Mouse (Mus musculus) cortical plate, adult 2 months (tissue): Measurements from ENCODE around the gene Fgfr1op. TPM values are rescaled to one million over a fixed set of nuclear protein-coding genes. Genes with fewer than 3 reads are reported as not detected.
"Not testable (repeated sequence)": the region's sequence is repeated elsewhere in the genome, so short reads cannot be mapped to it uniquely, and the experiment has no call there.

Experiments used
- H3K27ac ChIP-seq: fragments of 200-500 bp; 2 replicates; pipeline ENCODE4 v1.5.1; 2012; ENCODE audit warnings: low read length, control low read depth, inconsistent platforms; ENCODE audit not compliant: insufficient read depth
- H3K4me1 ChIP-seq: fragments of 200-500 bp; 2 replicates; pipeline ENCODE4 v1.6.1; 2011; ENCODE audit warnings: low read length; ENCODE audit not compliant: control insufficient read depth, insufficient read depth
- H3K4me3 ChIP-seq: fragments of 200-500 bp; 2 replicates; pipeline ENCODE4 v1.5.1; 2011; ENCODE audit warnings: mild to moderate bottlenecking, low read length, control low read depth; ENCODE audit not compliant: insufficient read depth
- CTCF ChIP-seq: fragments of 200-500 bp; IDR thresholded peaks from 2 replicates; pipeline ENCODE4 v1.5.1; 2011; ENCODE audit warnings: mild to moderate bottlenecking, control low read depth, low read length; ENCODE audit not compliant: insufficient read depth; ENCODE audit errors: extremely low read depth
- POLR2A ChIP-seq: fragments of 200-500 bp; IDR thresholded peaks from 2 replicates; pipeline ENCODE4 v1.6.1; 2011; ENCODE audit warnings: mild to moderate bottlenecking, low read length, control low read depth; ENCODE audit not compliant: insufficient read depth; ENCODE audit errors: extremely low read depth
- polyA plus RNA-seq: library from polyadenylated mRNA; depleted of rRNA; stranded (reverse); fragments of >200 nt; gene quantifications from 2 replicates; pipeline ENCODE4 v1.2.3, GENCODE M21; 2012

The Fgfr1op gene
- polyA plus RNA-seq, 1 experiment = 14.4 TPM

GRCm38 (mm10) chr17:8193678-8194077 lies 28.4 kb downstream of the Fgfr1op start:
- Histone ChIP-seq H3K4me1 (no peaks in the 10 kb centered on the region), H3K27ac (no peak overlapping the region), H3K4me3 (no peak overlapping the region)
- no peak for TF ChIP-seq POLR2A
- TF ChIP-seq CTCF = no peak

- Histone ChIP-seq H3K4me3 (no peak overlapping the region), H3K4me1 (no peaks in the 10 kb centered on the region), H3K27ac (no peak overlapping the region)
- no peak for TF ChIP-seq CTCF
- no peak for TF ChIP-seq POLR2A
Observed at GRCm38 (mm10) chr17:8195685-8196376, 30.5 kb downstream of the Fgfr1op start.

GRCm38 (mm10) chr17:8197652-8198051 lies 32.4 kb downstream of the Fgfr1op start:
- H3K4me1 ChIP-seq = no peaks in the 10 kb centered on the region
- H3K27ac ChIP-seq = no peak overlapping the region
- no peak; the same call in 1 of the 2 replicates for TF ChIP-seq CTCF
- no peak for TF ChIP-seq POLR2A
- no peak overlapping the region for H3K4me3 ChIP-seq

- H3K4me3 ChIP-seq = no peak overlapping the region
- TF ChIP-seq CTCF (no peak), POLR2A (no peak)
- no peaks in the 10 kb centered on the region for H3K4me1 ChIP-seq
- no peak overlapping the region for H3K27ac ChIP-seq
Observed at GRCm38 (mm10) chr17:8199067-8199935, 34.0 kb downstream of the Fgfr1op start.

- no peaks in the 10 kb centered on the region for H3K4me1 ChIP-seq
- no peak overlapping the region for H3K27ac ChIP-seq
- H3K4me3 ChIP-seq = no peak overlapping the region
- TF ChIP-seq CTCF (no peak), POLR2A (no peak)
Observed at GRCm38 (mm10) chr17:8199936-8200330, 34.6 kb downstream of the Fgfr1op start.

GRCm38 (mm10) chr17:8203487-8203886 lies 38.2 kb downstream of the Fgfr1op start:
- TF ChIP-seq POLR2A (no peak), CTCF (no peak)
- Histone ChIP-seq H3K27ac (no peak overlapping the region), H3K4me1 (no peaks in the 10 kb centered on the region), H3K4me3 (no peak overlapping the region)

GRCm38 (mm10) chr17:8205221-8205631 lies 39.9 kb downstream of the Fgfr1op start:
- H3K4me1 ChIP-seq, H3K27ac ChIP-seq, H3K4me3 ChIP-seq: not testable (repeated sequence)

- no peak for TF ChIP-seq POLR2A
- TF ChIP-seq CTCF = no peak
- H3K27ac ChIP-seq = no peak overlapping the region
- H3K4me3 ChIP-seq = no peak overlapping the region
- no peaks in the 10 kb centered on the region for H3K4me1 ChIP-seq
Observed at GRCm38 (mm10) chr17:8206691-8207090, 41.4 kb downstream of the Fgfr1op start.

- H3K27ac ChIP-seq = no peak overlapping the region
- H3K4me3 ChIP-seq = no peak overlapping the region
- TF ChIP-seq POLR2A (no peak), CTCF (no peak)
- H3K4me1 ChIP-seq = no peaks in the 10 kb centered on the region
Observed at GRCm38 (mm10) chr17:8209696-8210095, 44.4 kb downstream of the Fgfr1op start.

GRCm38 (mm10) chr17:8210170-8210569 lies 44.9 kb downstream of the Fgfr1op start:
- H3K4me3 ChIP-seq = no peak overlapping the region
- H3K4me1 ChIP-seq = no peaks in the 10 kb centered on the region
- no peak for TF ChIP-seq CTCF
- TF ChIP-seq POLR2A = no peak
- H3K27ac ChIP-seq = no peak overlapping the region

GRCm38 (mm10) chr17:8210675-8211074 lies 45.4 kb downstream of the Fgfr1op start:
- TF ChIP-seq CTCF (no peak), POLR2A (no peak)
- no peak overlapping the region for H3K4me3 ChIP-seq

More at GRCm38 (mm10) chr17:8210675-8211074, 45.4 kb downstream of the Fgfr1op start:
- H3K27ac ChIP-seq = no peak overlapping the region
- no peaks in the 10 kb centered on the region for H3K4me1 ChIP-seq
